Mouse (Mus musculus): ENCODE data around the gene Galnt13.
"Not testable (repeated sequence)": the region's sequence is repeated elsewhere in the genome, so short reads cannot be mapped to it uniquely, and the experiment has no call there.

Gene Galnt13

DNA sequence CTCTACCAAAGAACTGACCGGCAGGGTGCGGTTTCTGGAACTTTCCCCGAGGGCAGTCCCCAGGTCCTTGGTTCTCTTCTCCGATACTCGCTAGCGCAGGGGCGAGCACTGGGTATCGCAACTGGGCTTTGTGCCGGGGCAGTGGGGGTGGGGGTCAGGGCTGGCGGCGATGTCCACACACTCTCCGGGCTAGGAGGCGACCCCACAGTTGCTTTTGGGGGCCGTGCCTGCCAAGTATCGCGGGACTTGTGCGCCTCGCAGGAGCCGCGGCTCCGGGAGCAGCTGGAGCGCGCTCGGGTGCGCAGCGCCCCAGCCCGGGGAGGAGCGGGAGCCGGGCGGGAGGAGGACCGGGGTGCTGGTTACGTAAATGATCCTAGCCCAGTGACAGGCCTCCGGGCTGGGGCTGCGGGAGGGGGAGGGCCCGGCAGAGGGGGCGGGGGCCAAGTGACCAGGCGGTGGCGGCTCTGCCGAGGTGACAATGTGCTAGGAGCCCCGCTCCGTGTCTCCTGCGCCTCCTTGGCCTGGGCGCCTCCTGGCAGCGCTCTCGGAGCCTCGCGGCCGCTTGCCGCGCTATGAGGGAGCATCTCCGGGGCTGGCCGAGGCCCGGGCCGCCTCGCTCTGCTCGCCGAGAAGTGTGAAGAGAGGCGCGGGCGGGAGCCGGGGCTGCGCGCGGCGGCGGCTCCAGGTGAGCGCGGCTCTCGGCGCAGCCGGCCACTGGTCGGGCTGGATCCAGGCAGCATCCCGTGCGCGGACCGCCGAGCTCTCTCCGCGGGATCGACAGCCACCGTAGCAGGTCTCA, at the start of gene Galnt13:
Gene Galnt13 (plus strand): TSS at position 381 of the 799 bp plus-strand sequence.
- DNase-seq (ENCODE audit: extremely low read depth, insufficient read length, low spot score): no peak

DNA sequence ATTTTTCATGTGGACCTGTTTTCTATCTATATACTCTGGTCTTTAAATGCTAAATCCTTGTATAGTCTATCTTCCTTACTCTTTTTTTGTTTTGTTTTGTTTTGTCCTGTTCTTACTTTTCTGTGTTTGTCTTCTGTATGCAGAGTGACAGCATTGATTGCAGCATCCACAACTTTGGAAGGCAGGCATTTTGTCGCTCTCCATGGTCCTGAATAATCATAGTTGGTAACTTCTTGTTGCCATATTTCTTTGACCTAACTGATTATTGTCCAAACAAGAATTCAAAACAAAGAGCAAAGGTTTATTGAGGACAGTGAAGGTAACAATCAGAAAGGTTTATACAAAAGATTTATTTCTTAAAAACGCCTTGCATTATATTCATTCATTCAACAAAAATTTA, 5.1 kb upstream of the Galnt13 start:
- DNase-seq (ENCODE audit: extremely low read depth, insufficient read length, low spot score): no peak

DNA sequence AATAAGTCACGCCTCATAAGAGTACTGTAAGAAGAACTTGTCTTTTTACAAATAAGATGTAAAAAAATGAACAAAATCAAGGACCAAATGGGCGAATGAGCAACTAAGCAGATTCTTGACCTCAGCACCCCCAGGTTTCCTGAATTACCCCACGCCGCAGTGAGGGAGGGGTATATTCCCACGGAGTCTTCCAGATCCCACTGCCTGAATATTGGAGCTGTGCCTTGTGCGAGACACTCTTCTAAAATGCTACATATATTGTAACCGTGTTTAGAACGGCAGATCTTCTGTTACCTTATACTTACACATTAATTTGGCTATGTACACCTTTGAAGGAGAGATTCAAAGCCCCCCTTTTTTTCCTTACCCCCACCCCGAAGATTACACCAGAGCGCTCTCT, 737 bp upstream of the Galnt13 start:
- DNase-seq (ENCODE audit: extremely low read depth, insufficient read length, low spot score): no peak

DNA sequence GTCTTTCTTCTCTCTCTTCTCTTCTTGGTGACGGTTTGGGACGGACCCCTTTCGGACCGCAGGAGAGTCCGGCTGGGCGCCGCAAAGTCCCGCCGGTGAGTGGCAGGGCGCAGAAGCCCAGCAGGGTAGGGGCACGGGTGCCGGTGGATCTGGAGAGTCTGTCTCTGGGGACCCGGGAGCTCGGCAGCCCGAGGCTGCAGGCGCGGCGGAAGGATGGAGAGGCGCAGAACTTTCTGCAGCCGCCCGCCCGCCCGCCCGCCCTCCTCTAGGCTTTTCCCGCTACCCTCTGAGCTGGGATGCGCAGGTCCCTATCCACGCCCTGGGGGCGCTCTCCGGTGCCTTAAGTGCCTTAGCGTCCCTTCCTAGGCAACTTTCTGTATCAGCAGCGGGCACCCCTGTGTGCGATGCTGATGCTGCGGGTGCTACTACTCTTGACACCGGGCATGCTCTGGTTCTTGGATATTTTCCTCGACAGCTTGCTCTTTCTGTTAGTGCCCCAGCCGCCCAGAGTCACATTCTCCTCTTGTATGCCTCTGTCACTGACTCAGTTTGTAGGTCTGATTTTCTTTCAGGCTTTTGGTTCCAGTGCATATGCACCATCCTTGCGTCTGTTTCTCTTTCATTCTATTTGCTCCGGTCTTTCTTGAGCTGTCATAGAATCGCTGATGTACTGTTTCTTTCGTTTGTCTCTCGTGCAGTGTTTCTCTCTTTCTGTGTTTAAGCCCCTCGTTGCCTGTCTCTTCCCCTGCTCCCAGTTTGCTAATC, 801 bp downstream of the Galnt13 start:
- no peak for DNase-seq (ENCODE audit: extremely low read depth, insufficient read length, low spot score)

DNA sequence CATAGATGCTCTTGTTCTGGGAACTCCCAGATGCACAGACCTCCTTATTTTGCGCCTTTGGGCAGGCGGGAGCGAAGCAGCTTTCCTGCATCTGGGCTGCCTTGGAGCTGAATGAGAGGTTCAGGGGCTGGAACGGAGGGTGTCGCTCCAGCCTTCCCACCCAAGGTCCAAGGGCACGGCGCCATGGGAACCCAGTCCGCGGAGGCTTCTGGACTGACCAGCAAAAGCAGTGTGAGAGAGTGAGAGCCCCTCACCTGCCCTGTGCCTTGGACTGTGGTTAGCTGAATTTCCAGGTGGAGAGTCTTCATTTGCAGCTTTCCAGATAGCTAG, 1.3 kb downstream of the Galnt13 start:
- no peak for DNase-seq (ENCODE audit: extremely low read depth, insufficient read length, low spot score)

DNA sequence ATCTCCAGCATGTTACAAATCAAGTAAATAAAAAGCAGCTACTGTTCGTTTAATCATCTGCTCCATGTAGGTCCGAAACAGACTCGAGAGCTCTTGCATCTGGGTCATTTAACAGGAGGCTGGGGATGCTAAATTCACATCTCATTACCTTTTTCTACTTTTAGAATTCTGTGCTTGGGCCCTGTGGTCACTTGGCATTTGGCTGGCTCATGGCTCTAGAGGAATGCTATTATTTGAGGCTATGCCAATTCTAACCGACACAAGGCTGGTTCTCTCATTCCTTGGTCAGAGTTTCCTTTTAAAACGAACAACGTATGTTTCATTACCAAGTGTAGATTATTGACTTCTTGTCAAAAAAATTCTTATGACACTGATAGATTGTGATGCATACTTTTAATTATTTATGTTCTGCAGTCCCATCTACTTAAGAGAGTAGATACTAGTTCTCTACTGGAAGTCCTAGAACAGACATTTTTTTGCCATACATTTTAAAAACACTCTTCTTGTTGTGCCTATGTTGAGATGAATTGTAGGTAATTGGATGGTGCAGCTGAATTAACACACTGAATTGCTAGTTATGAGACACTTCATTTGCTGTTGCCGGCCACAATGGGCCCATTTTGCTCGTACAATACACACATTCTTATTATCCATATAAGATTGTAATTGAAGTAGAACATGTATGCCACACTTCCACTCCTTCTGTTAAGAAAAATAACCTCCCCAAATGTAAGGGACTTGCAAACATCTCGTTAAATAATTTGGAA, 6.8 kb downstream of the Galnt13 start:
- peak; percentile 34 for DNase-seq (ENCODE audit: extremely low read depth, insufficient read length, low spot score)

DNA sequence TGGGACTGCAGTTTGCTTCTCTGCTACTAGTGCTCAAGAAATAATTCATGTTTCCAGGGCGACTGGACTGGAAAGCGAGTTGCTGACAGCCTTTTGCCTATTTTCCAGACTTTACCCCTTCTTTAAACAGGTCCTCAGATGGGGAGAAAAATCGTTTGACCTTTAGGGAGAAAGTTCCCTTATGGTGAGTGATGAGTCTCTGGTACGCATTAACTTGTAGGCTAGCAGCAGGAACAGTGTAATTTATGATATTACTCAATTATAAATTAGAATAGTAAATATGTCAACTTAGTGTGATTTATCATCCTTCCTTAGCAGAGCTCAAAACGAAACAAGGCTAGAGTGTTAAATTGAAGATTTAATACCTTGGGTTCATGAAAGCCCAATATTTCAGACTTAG, 47.3 kb downstream of the Galnt13 start:
- no peak for DNase-seq (ENCODE audit: extremely low read depth, insufficient read length, low spot score)

DNA sequence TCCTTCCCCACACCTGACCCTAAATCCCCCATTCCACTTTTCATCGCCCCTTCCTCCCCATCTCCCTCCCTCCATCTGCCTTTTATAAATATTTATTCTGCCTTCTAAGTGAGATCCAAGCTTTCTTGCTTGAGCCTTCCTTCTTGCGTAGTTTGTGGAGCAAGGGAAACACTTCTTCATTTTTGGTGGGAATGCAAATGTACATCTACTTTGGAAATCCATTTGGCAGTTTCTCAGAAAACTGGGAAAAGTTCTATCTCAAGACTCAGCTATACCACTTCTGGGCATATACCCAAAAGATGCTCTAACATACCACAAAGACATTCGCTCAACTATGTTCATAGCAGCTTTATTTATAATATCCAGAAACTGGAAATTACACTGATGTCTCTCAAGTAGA, 86.9 kb downstream of the Galnt13 start:
- DNase-seq (ENCODE audit: extremely low read depth, insufficient read length, low spot score): no peak

DNA sequence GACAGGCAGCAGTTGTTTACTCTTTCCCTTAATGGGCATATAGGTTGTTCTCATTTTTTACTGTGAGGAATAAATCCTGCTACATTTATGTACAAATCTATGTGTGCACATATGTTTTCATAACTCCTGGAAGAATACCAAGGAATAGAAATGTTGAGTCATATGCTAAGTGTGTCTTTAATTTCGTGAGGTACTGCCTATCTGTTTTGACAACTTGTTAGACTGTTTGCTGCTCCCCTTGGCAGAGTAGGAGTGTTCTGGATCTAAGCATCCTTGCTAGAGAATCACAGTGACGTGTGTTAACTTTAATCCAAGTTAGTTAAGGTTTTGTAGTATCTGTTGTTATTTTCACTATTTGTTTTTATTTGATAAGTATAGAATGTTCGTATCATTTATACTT, 91.0 kb downstream of the Galnt13 start:
- DNase-seq (ENCODE audit: extremely low read depth, insufficient read length, low spot score): no peak

DNA sequence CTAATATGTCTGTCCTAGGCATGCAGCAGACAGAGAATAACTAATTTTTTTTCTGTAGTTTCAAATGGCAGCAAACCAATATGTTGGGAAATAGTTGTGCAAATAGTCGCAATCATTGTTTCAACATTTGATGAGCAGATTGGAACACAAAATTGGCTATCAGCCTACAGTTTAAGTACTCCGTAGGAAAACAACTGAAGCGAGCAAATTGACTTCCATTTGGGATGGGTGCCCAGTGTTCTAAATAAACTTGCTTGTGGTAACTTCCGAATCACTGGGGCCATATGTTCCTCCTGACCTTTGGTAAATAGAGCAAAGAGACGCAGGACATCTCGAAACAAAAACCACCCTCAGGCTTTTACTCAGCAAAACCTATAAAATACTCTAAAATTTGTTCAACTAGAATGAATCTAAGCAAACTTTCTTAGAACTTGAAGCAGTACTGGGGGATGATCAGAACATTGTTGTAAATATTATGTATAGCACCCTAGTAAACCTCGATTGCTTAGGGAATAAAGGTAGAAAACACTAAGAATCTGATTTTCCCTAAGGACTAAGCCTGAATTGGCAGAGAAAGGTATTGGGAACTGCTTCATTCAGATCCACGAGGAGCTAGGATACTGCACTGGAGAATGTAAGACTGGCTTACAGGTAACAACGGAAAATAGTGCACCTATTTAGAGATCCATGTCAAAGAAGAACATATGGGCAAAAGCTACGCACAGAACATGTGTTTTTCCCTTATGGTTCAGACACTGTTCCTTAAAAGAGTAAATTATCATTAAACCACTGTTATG, 122.4 kb downstream of the Galnt13 start:
- DNase-seq (ENCODE audit: extremely low read depth, insufficient read length, low spot score): peak; percentile 58

DNA sequence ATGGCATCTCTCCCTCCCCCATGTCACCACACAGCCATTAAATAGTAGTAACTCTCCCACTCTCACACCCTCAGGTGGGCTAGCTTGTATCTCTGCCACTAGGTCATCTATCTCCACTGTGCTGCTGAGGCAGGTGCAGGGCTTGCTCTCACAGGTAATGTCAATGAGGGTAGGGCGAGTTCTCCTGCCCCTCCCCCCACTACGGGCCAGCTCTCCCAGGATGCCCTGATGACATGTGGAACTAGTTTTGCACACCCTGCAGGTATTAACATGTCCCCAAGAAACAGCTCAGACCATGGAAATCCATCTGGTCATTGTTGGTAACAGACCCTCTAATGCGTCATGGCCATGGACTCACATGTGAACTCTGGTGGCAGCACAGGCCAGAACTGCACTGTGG, 129.0 kb downstream of the Galnt13 start:
- DNase-seq (ENCODE audit: extremely low read depth, insufficient read length, low spot score): no peak

DNA sequence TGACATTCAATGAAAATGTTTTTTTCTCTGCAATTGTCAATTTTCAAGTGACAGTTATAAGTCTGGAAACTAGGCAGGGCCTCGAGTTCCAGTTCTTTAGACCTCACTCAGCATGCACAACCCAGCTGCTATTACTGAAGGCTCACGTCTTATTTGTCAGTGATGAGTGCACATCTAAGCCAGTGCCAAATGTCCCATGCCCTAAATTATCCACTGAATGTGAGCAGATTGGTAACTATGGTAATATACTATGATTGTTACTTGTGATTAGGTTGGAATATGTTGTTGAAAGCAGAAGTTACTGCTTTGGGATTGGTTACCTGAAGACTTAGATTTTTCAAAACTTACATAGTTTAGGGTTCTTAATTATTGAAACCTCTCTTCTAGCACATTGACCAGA, 131.1 kb downstream of the Galnt13 start:
- DNase-seq (ENCODE audit: extremely low read depth, insufficient read length, low spot score): no peak

DNA sequence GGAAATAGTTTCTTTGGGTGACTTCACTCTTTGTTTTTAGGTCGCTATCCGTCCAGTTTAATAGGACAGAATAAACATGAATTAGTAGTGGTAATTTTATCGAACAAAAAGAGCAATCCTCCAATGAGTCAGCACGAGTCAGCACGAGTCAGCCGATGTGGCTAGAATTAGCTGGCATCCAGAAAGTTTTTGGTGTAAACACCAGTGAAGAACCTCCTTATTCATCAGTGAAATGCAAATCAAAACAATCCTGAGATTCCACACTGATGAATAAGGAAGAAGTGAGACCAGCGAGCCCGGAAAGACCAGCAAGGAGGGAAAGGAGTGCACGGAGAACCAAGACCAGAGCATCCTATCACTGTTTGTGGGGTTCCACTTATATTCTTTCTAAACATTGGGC, 131.5 kb downstream of the Galnt13 start:
- peak; percentile 74 for DNase-seq (ENCODE audit: extremely low read depth, insufficient read length, low spot score)

DNA sequence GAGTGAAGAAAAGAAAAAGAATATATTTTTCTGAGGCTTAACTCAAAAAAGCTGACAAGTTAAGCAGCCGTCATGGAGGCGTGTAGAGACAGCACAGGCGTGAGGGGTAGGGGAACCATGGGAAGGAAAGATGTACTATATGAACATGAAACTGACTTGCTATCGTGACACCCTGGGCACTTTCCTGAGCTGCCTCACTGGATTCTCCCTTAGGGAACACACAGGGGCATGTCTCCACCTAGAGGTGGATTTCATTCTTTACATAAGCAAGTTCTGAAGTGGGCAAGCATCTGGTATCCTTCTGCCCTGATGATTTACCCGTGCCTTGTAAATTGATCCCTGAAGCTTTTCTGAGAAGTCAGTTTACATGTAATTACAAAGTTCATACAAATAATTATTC, 277.7 kb downstream of the Galnt13 start:
- DNase-seq (ENCODE audit: extremely low read depth, insufficient read length, low spot score): not testable (repeated sequence)

DNA sequence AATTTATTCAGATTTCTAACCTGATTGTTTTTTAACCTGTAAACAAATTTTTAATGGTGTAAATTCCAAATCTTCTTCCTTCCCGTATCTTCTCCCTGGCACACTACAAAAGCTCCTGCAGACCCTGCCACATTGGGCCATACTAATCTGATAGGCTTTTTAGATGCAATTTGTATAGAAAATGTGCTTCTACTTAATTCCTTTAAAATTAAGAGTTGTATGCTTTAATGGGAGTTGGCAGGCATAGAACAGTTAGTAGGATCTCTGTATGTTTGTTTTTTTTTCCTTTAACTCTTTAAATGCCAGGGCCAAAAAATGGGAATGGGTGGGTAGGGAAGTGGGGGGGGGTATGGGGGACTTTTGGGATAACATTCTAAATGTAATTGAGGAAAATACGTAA, 315.1 kb downstream of the Galnt13 start:
- no peak for DNase-seq (ENCODE audit: extremely low read depth, insufficient read length, low spot score)

DNA sequence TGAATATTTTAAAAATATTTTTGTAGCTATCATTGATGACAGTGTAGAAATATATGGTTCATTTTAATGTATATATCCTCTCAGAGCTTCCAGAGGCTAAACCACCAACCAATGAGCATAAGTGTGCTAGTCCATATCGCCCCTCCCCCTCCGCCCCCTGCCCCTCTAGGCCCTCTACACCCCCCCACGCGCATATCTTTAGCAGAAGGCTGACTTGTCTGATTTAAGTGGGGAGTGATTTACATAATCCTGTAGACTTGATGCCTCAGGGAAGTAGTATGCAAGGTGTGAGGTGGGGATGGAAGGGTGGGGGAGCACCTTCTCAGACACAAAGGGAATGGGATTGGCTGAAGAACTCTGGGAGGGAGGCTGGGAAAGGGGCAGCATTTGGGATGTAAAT, 323.7 kb downstream of the Galnt13 start:
- DNase-seq (ENCODE audit: extremely low read depth, insufficient read length, low spot score): no peak

DNA sequence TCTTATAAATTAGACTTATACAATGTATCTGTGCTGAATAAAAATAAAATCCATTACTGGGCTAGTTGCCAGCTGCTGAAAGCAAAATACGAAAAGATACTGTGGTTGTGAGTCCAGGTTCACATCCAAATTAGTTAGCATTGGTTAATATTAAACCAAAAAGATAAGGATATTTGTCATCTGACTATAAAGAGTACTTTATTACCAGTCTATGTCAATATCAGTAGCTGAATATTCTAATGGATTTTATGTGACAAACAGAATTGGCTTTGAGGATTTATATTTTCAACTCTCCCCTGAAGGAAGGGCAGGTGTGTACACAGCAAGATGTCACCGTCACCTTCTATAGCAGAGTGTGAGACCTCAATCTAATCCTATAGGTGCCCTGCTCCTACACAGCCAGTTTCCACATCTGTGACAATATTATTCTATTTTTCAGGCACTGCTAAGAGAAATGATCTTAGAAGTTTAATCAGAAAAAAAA, 342.7 kb downstream of the Galnt13 start:
- DNase-seq (ENCODE audit: extremely low read depth, insufficient read length, low spot score): no peak

DNA sequence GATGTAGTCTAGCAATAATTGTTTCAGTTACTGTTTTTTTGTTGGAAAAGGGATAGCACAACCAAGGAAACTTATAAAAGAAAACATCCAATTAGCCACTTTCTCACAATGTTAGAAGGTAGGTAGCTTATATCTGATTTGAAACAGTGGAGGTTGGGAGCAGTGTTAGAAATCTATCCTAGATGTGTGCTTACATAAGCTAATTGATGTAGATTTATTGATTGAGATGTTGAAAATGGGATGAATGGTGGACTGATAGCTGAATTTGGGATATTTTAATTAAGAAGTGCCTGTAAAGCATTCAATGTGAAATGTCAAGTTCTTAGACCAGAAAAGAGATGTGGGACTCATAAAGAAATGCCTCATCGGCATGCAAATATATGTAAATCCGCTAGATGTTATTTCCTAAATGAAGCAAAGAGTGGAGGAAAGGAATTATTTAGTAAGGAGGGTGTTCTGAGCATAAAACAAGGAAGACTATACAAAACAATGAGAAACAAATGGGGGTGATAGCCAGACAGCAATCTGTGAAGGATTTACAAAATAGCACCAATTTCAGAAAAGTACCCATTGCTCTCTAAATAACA, 377.6 kb downstream of the Galnt13 start:
- no peak for DNase-seq (ENCODE audit: extremely low read depth, insufficient read length, low spot score)

DNA sequence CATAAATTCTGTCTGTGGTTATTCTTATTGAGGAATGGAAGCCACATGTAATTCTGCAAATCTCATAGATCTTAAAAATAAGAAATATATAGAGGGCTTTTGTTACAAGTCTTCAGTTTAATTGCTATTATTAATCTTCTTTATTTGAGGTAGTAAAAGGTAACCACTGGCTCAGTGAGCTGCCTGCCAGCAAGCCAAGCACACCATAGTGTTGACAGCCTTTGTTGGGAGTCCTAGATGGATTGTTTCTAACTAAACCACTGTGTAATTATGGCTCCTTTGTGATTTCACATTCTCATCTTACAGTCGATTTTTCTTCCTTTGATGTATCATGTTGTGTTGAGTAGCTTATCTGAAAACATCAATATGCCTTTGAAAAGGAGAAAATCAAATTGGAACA, 405.1 kb downstream of the Galnt13 start:
- no peak for DNase-seq (ENCODE audit: extremely low read depth, insufficient read length, low spot score)
